Mouse (Mus musculus): Measurements from ENCODE around the gene Zbtb49.
A peak's percentile ranks its signal among the peaks of the same experiment; 100 is the strongest.

Zbtb49 gene

DNA sequence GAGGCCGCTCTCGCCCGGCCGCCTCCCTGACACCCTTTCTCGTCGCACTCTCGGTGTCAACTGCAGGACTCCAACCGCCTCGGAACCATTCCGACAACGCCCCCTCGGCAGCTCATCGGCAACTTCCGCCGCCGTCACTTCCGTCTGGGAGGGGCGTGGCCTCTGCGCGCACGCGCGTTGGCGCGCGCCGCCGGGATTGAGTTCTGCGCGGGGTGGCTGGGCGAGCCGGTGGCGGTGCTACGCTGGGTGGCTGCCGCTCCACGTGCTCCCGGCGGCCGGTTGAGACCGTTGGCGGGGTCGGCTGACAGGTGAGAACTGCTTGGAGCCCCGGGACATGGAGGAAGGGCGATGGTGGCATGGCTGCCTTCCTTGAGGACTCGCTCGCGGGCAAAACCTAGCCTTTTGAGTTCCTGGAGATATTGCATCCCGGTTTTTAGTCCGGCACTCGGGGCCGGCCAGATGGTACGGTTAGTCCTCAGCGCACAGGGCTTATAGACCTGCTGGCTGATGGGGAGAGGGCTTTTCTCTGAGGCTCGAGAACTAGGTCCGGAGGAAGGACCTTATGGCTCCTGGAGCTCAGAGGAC is at the start of gene Zbtb49, which contains the start of gene Lyar:
Zbtb49 (minus strand) TSS at position 130 of the 585 bp plus-strand sequence.
Lyar (plus strand) TSS at position 143 of the 585 bp plus-strand sequence.
- peak; percentile 5 for DNase-seq (ENCODE audit: extremely low read depth, low read depth, low spot score)

DNA sequence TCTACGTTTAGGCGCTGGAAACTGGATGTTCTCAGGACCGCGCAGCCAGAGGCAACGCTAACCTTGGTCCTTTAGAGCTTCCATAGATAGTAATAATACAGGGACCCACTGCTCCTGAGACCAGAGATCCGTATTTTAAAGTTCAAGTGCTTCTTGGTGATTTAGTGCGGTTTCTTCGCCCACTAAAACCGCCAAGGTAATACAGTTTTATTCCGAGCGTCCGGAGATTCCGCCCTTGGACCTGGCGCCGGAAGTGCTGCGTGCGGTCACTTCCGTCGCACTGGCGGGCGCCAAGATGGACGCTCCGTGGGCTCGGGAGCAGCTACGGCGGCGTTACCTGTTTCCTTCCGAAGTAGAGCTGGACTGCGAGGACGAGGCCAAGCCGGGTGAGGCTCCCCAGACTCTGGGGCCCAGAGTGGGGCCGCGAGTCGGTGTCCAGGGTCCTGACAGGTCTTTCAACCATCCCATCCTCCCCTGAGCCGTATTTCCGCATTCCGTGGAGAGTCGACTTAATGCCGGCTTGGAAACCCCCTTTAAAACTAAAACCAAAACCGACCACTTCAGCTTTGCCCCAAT is 39.9 kb upstream of the Zbtb49 start, which contains the start of gene Tmem128:
Tmem128 (plus strand) TSS at position 79 of the 576 bp plus-strand sequence.
- no peak for DNase-seq (ENCODE audit: extremely low read depth, low read depth, low spot score)

GRCm38 (mm10) chr5:38259455-38260106 is 39.3 kb upstream of the Zbtb49 start:
- no peak for DNase-seq (ENCODE audit: extremely low read depth, low read depth, low spot score)

GRCm38 (mm10) chr5:38258773-38259146 is 38.5 kb upstream of the Zbtb49 start:
- DNase-seq (ENCODE audit: extremely low read depth, low read depth, low spot score) = no peak

GRCm38 (mm10) chr5:38258034-38258772 is 37.9 kb upstream of the Zbtb49 start:
- DNase-seq (ENCODE audit: extremely low read depth, low read depth, low spot score) = no peak

DNA sequence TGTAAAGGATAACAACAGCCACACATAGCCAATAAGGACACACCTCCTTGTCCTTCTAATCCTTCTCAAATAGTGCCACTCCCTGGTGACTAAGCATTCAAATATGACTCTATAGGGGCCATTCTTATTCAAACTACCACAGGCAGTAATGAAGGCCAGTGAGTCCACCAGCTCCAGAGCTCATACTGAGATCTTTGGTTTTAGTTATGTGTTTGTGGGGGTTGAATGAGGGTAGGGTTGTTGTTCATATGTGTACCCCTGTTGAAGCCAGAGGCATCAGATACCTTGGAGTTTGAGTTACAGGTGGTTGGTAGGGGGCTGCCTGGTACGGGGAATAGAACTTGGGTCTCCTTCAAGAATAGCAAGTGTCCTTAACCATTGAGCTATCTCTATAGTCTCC is 36.3 kb upstream of the Zbtb49 start:
- no peak for DNase-seq (ENCODE audit: extremely low read depth, low read depth, low spot score)

- no peak for DNase-seq (ENCODE audit: extremely low read depth, low read depth, low spot score)
Observed at GRCm38 (mm10) chr5:38255644-38256043, 35.4 kb upstream of the Zbtb49 start.

DNA sequence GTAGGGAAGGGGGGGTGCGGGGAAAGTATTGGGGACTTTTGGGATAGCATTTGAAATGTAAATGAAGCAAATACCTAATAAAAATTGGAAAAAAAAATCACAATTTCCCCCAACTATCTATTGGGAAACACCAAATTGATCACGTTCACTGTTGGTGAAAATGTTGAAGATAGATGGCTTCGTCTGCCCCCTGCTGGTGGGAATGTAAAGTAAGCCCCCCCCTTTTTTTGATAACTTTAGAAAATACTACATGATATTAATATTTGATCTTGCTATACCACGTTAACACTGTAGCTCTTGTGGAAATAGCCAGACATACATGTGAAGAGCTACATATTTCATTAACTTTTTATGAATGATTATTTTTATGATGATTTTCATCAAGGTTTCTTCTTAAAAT is 34.9 kb upstream of the Zbtb49 start:
- no peak for DNase-seq (ENCODE audit: extremely low read depth, low read depth, low spot score)

DNA sequence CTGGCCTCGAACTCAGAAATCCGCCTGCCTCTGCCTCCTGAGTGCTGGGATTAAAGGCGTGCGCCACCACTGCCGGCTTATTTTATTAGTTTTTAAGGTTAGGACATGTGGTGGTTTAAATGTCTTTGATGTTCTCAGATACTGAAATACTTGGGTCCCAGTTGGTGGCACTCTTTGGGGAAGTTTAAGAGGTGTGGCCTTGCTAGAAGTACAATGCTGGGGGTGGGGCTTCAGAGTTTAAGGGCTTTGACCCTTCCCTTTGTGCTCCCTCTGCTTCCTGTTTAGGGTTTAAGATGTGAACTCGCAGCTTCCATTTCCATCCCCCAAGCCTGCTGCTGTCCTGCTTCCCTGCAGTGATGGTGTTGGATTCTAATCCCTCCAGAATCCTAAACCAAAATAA is 21.7 kb upstream of the Zbtb49 start:
- no peak for DNase-seq (ENCODE audit: extremely low read depth, low read depth, low spot score)

GRCm38 (mm10) chr5:38241473-38241834 is 21.2 kb upstream of the Zbtb49 start:
- DNase-seq (ENCODE audit: extremely low read depth, low read depth, low spot score) = no peak

DNA sequence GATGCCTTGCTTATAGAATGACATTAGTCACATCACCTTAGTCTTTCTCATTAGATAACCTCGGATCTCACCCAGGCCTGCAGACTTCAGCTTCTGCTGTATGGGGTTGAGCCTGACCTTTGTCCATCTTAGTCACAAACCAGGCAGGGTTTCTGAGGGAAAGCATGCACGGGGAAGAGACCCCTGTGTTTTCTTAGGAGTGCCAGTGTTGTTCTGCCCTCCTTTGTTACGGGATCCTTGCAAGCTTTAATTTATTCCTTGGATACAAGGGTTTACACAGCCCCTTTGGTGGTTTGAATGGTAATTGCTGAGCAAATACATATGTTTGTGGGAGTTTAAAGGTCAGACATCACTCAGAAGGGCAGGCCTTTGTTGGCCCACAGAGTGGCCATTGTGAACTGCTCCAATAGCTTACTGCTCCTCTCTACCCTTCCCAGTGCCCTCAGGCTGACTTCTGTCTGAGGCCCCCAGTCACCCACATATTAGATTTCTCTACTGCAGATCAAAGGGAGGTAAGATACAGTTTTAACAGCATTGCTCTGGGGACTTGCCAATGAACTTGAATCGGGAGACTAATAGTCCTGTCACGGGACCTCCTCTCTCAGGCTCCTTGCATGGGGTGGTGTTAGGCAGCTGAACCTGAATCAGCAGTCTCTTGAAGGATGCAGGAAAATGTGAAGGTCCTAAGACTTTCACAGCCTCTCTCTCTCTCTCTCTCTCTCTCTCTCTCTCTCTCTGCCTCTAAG is 20.6 kb upstream of the Zbtb49 start:
- no peak for DNase-seq (ENCODE audit: extremely low read depth, low read depth, low spot score)

- no peak for DNase-seq (ENCODE audit: extremely low read depth, low read depth, low spot score)
Observed at GRCm38 (mm10) chr5:38236627-38237026, 16.4 kb upstream of the Zbtb49 start.

DNA sequence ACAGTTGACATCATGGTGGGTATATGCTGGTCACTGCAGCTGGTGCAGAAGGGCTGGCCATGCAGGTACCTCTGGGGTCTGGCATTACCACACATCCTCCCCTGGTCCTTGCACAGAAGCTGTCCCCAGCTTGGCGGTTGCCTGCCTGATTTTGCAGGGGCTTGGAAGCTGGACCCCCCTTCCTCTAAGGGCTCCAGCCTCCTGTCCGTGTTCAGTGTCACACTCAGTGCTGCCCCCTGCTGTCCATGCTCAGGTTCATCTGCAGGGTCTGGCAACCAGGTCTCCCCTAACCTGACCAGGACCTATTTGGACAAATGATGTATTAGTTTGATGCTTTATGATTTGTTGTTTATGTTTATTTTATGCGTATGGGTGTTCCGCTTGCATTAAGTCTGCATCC is 15.2 kb upstream of the Zbtb49 start:
- DNase-seq (ENCODE audit: extremely low read depth, low read depth, low spot score) = no peak

DNA sequence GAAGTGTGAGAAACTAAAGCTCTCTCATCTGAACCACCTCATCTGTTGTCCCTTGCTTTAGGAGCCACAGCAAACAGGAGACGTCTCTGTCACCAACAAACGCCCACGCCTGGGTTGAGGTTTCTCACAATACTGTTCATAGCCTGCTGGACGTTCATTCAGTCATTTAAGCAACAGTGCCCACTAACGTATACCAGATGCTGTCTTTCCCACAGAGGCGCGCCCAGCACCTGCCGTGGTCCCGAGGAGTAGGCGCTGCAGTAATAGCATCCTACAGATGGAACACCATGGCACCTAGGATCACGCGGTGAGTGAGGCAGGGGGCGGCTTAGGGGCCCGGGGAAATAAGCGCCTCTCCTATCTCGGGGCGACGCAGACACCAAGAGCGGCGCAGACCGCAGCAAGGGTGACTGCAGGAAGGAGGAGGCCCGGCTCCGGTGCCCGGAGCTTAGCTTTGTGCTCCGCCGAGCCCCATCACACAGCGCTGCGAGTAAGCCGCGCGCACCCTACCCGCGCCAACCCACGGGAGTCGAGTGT is 418 bp downstream of the Zbtb49 start:
- peak; percentile 2 for DNase-seq (ENCODE audit: extremely low read depth, low read depth, low spot score)

DNA sequence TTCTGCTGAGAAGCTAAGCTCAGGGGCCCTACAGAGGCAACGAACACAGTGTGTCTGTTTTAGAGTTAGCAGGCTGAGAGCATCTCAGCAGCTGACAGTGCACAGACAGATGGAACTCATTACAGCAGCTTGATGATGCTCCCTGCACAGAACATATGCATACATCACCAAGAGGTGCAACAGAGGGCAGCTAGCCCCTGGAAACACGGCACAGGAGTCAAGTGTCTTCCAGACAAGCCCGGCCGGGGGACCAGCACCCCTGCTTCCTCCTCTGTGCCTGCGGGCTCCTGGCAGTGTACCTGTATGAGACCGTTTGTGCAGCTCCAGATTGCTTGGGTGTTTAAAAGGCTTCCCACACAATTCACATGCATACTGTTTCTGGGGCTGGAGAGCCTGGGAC is 7.2 kb downstream of the Zbtb49 start:
- no peak for DNase-seq (ENCODE audit: extremely low read depth, low read depth, low spot score)

DNA sequence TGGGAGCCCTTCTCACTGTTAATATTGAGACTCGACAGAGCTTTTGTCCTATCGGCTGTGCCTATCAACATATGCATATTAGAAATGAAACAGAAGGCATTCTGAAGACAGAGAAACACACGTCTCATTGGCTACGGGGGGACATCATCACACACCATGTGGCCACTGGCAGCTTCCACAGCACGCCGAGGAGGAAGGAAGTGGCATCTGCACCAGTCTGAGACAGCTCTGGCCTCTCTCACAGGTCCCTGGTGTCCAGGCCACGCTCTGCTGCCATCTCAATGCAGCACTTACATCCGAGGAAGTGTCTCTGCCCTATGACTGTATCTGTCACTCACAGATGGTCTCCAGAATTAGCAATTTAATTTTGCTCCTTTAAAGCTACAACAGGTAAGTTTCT is 8.6 kb downstream of the Zbtb49 start:
- no peak for DNase-seq (ENCODE audit: extremely low read depth, low read depth, low spot score)

DNA sequence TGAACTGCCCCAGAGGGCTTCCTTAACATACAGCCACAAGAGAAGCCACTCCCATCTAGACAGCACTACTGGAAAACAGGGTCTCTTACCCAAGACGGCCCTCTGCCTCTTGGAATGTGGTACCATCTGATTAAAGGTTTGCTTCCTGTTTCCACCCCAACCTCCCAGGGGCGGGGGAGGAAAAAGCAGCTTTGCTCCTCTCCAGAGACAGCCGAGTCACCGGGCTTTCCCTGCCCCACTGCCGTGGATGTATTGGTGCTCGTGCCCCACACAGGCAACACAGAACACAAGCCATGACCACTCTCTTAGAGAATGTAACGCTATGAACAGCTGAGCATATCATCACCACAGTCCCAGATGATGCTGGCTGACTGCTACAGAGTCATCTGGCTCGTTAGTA is 11.3 kb downstream of the Zbtb49 start:
- no peak for DNase-seq (ENCODE audit: extremely low read depth, low read depth, low spot score)

GRCm38 (mm10) chr5:38205303-38205726 is 14.9 kb downstream of the Zbtb49 start:
- no peak for DNase-seq (ENCODE audit: extremely low read depth, low read depth, low spot score)

- DNase-seq (ENCODE audit: extremely low read depth, low read depth, low spot score) = no peak
Observed at GRCm38 (mm10) chr5:38199686-38200085, 20.6 kb downstream of the Zbtb49 start.

GRCm38 (mm10) chr5:38197482-38197823 is 22.8 kb downstream of the Zbtb49 start:
- DNase-seq (ENCODE audit: extremely low read depth, low read depth, low spot score) = peak; percentile 4
